Mouse (Mus musculus): ENCODE data around the gene Rapgef4. TPM values are rescaled to one million over a fixed set of nuclear protein-coding genes. Genes with fewer than 3 reads are reported as not detected.

The Rapgef4 gene
- total and polyA plus RNA-seq, 3 experiments: 15.3 to 38.9 (median 25.4) TPM

DNA sequence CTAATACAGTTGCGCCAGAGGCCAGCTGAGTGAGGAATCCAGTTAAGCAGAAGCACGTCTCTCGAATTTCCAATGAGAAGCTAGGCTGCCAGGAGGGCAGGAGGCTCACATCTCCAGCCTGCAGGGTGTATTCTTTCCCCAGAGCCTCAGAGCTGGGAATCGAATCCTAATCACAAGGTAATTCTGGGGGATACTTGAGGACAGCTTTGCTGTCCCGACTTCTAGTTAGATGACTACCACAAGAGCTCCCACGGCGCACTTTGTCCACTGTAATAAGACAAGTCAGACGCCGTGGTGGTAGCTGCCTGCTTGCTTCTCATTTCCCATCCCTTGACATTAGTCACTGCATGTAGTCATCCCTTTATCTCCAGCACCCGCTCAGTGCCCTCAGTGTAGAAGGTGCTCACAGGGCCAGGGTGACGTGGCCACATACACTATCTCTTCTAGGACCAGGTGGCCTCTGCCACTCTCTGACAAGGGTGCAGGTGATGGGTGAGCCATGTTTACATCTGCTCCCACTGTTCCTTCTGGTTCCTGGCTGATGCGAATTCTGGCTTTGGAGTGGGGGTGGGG is 5.3 kb downstream of the Rapgef4 start:
- H3K4me1 ChIP-seq (ENCODE audit: control insufficient read depth, insufficient read depth, low read length): no peaks in the 10 kb centered on the region
- intact Hi-C loops (cut with DNase I): no loop called here
- H3K27me3 ChIP-seq (ENCODE audit: control insufficient read depth, insufficient read depth, low read length): no peaks in the 10 kb centered on the region
- 70% methylated on average over 12 of the region's 12 CpGs for WGBS
- no peak for DNase-seq
- H3K27ac ChIP-seq: no peak overlapping the region
- H3K36me3 ChIP-seq (ENCODE audit: control insufficient read depth, insufficient read depth, low read length): no peaks in the 10 kb centered on the region
- no peak overlapping the region for H3K9ac ChIP-seq (ENCODE audit: low read depth, low read length)
- H3K4me3 ChIP-seq: no peak overlapping the region
- TF ChIP-seq EP300 (IDR thresholded peaks at IDR 0.05; ENCODE audit: insufficient read depth, low read depth, low read length) (no peak), POLR2A (IDR thresholded peaks at IDR 0.05; ENCODE audit: insufficient read depth, low read depth, low read length) (no peak), CTCF (IDR thresholded peaks at IDR 0.05) (no peak)
- H3K79me2 ChIP-seq (replicated peaks; ENCODE audit: control insufficient read depth, insufficient read depth, low read length): no peaks in the 10 kb centered on the region

GRCm38 (mm10) chr2:71988572-71988971 is 7.5 kb downstream of the Rapgef4 start:
- H3K4me1 ChIP-seq (ENCODE audit: control insufficient read depth, insufficient read depth, low read length): no peaks in the 10 kb centered on the region
- no peak overlapping the region for H3K9ac ChIP-seq (ENCODE audit: low read depth, low read length)
- WGBS: 44% methylated on average over 6 of the region's 6 CpGs
- intact Hi-C loops (cut with DNase I): no loop called here
- TF ChIP-seq POLR2A (IDR thresholded peaks at IDR 0.05; ENCODE audit: insufficient read depth, low read depth, low read length) (no peak), CTCF (IDR thresholded peaks at IDR 0.05) (no peak), EP300 (IDR thresholded peaks at IDR 0.05; ENCODE audit: insufficient read depth, low read depth, low read length) (no peak)
- DNase-seq: no peak
- H3K27me3 ChIP-seq (ENCODE audit: control insufficient read depth, insufficient read depth, low read length): no peaks in the 10 kb centered on the region
- H3K4me3 ChIP-seq: no peak overlapping the region
- no peaks in the 10 kb centered on the region for H3K36me3 ChIP-seq (ENCODE audit: control insufficient read depth, insufficient read depth, low read length)
- H3K27ac ChIP-seq: no peak overlapping the region
- 0 out of 2 replicates have a peak, but pooled peaks cover 1% of the 10 kb centered on the region for H3K79me2 ChIP-seq (replicated peaks; ENCODE audit: control insufficient read depth, insufficient read depth, low read length)

DNA sequence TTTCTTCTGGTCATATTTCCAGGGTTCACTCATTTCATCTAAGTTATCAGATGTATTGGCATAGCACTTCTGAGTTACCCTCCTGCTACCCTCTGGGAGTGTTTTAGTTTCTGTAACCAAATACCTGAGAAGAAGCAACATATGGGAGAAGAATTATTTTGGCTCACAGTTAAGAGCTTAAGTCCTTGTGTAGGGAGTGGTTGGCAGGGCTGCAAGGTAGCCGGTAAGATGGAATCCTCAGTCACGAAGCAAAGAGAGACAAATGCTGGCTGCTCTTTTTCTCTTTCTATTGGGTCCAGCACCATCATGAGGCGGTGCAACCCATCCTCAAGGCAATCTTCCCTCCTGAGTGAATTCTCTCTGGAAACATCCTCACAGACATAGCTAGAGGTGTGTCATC is 11.1 kb downstream of the Rapgef4 start:
- WGBS: 87% methylated on average over 3 of the region's 3 CpGs
- H3K9ac ChIP-seq (ENCODE audit: low read depth, low read length): no peak overlapping the region
- H3K4me1 ChIP-seq (ENCODE audit: control insufficient read depth, insufficient read depth, low read length): no peaks in the 10 kb centered on the region
- TF ChIP-seq CTCF (IDR thresholded peaks at IDR 0.05) (no peak), EP300 (IDR thresholded peaks at IDR 0.05; ENCODE audit: insufficient read depth, low read depth, low read length) (no peak), POLR2A (IDR thresholded peaks at IDR 0.05; ENCODE audit: insufficient read depth, low read depth, low read length) (no peak)
- DNase-seq: no peak
- intact Hi-C loops (cut with DNase I): no loop called here
- no peaks in the 10 kb centered on the region for H3K27me3 ChIP-seq (ENCODE audit: control insufficient read depth, insufficient read depth, low read length)
- H3K79me2 ChIP-seq (replicated peaks; ENCODE audit: control insufficient read depth, insufficient read depth, low read length): 0 out of 2 replicates have a peak, but pooled peaks cover 1% of the 10 kb centered on the region
- H3K27ac ChIP-seq: no peak overlapping the region
- H3K36me3 ChIP-seq (ENCODE audit: control insufficient read depth, insufficient read depth, low read length): no peaks in the 10 kb centered on the region
- no peak overlapping the region for H3K4me3 ChIP-seq

GRCm38 (mm10) chr2:71993729-71994423 is 12.8 kb downstream of the Rapgef4 start:
- no peak for DNase-seq
- H3K4me1 ChIP-seq (ENCODE audit: control insufficient read depth, insufficient read depth, low read length): no peaks in the 10 kb centered on the region
- no peaks in the 10 kb centered on the region for H3K27me3 ChIP-seq (ENCODE audit: control insufficient read depth, insufficient read depth, low read length)
- no peak overlapping the region for H3K9ac ChIP-seq (ENCODE audit: low read depth, low read length)
- 76% methylated on average over 5 of the region's 5 CpGs for WGBS
- H3K27ac ChIP-seq: no peak overlapping the region
- TF ChIP-seq CTCF (IDR thresholded peaks at IDR 0.05): no peak
- no peak for TF ChIP-seq EP300 (IDR thresholded peaks at IDR 0.05; ENCODE audit: insufficient read depth, low read depth, low read length)
- no peak for TF ChIP-seq POLR2A (IDR thresholded peaks at IDR 0.05; ENCODE audit: insufficient read depth, low read depth, low read length)
- no peaks in the 10 kb centered on the region for H3K36me3 ChIP-seq (ENCODE audit: control insufficient read depth, insufficient read depth, low read length)
- intact Hi-C loops (cut with DNase I): no loop called here
- 0 out of 2 replicates have a peak, but pooled peaks cover 1% of the 10 kb centered on the region for H3K79me2 ChIP-seq (replicated peaks; ENCODE audit: control insufficient read depth, insufficient read depth, low read length)
- no peak overlapping the region for H3K4me3 ChIP-seq

DNA sequence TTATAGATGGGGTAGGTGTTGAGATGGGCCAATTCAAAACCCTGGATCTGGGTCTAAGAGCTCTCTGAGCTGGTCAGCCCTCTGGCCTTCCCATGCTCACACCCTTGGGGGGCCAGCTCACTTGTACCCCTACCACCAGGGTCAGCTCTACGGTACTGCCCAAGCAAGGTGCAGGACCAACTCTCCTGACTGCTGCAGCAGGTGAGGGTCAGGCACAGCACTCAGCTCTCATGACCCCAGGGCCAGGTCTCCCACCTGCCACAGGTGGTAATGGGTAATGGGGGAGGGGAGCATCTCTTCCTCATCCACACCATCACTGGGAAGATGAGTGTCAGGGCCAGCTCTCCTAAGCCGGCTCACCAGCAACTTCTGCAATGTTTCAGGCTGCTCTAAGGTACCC is 17.5 kb downstream of the Rapgef4 start:
- intact Hi-C loops (cut with DNase I): no loop called here
- no peaks in the 10 kb centered on the region; the same call in 1 of the 2 replicates for H3K4me1 ChIP-seq (ENCODE audit: control insufficient read depth, insufficient read depth, low read length)
- no peak overlapping the region for H3K9ac ChIP-seq (ENCODE audit: low read depth, low read length)
- TF ChIP-seq POLR2A (IDR thresholded peaks at IDR 0.05; ENCODE audit: insufficient read depth, low read depth, low read length) (no peak), CTCF (IDR thresholded peaks at IDR 0.05) (no peak), EP300 (IDR thresholded peaks at IDR 0.05; ENCODE audit: insufficient read depth, low read depth, low read length) (no peak)
- H3K27ac ChIP-seq: no peak overlapping the region
- H3K4me3 ChIP-seq: no peak overlapping the region
- no peaks in the 10 kb centered on the region for H3K36me3 ChIP-seq (ENCODE audit: control insufficient read depth, insufficient read depth, low read length)
- no peak for DNase-seq
- H3K79me2 ChIP-seq (replicated peaks; ENCODE audit: control insufficient read depth, insufficient read depth, low read length): no peaks in the 10 kb centered on the region
- WGBS: 89% methylated on average over 2 of the region's 2 CpGs
- H3K27me3 ChIP-seq (ENCODE audit: control insufficient read depth, insufficient read depth, low read length): no peaks in the 10 kb centered on the region

GRCm38 (mm10) chr2:72000102-72000501 is 19.1 kb downstream of the Rapgef4 start:
- no peak overlapping the region for H3K27ac ChIP-seq
- intact Hi-C loops (cut with DNase I): no loop called here
- no peak overlapping the region for H3K9ac ChIP-seq (ENCODE audit: low read depth, low read length)
- TF ChIP-seq POLR2A (IDR thresholded peaks at IDR 0.05; ENCODE audit: insufficient read depth, low read depth, low read length) (no peak), EP300 (IDR thresholded peaks at IDR 0.05; ENCODE audit: insufficient read depth, low read depth, low read length) (no peak), CTCF (IDR thresholded peaks at IDR 0.05) (no peak)
- no peaks in the 10 kb centered on the region; the same call in 1 of the 2 replicates for H3K4me1 ChIP-seq (ENCODE audit: control insufficient read depth, insufficient read depth, low read length)
- H3K4me3 ChIP-seq: no peak overlapping the region
- H3K79me2 ChIP-seq (replicated peaks; ENCODE audit: control insufficient read depth, insufficient read depth, low read length): no peaks in the 10 kb centered on the region
- no peaks in the 10 kb centered on the region for H3K27me3 ChIP-seq (ENCODE audit: control insufficient read depth, insufficient read depth, low read length)
- no peak for DNase-seq
- WGBS: 83% methylated on average over 2 of the region's 2 CpGs
- H3K36me3 ChIP-seq (ENCODE audit: control insufficient read depth, insufficient read depth, low read length): no peaks in the 10 kb centered on the region

All from heart, adult 2 months (tissue).